Mouse (Mus musculus) fat pad, adult 2 months (tissue): Measurements from ENCODE around the gene Iqck.

Experiments used
- DNase-seq: peaks from one replicate; pipeline ENCODE4 v3.0.0-alpha.2; 2011; ENCODE audit warnings: low read depth, low spot score; ENCODE audit errors: extremely low read depth

Gene Iqck

DNA sequence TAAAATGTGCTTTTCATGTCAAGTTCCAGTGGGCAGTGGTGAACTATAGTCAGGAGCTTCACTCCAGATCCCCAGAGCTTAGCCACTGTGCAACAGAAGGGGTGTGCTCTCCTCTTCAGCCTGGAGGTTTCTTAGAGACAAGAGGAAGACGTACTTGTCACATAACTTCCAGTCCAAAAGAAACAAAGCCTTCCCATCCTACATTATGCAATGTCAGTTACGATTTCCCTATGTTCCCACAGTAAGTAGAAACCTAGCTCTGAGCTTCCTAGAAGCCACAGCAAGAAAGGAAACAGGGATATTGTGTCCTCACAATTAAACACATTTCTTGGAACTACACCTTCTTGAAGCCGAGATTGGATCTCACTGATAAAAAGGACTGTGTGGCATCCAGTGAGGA, 91.7 kb downstream of the Iqck start:
- peak; percentile 100 for DNase-seq

- peak; percentile 80 for DNase-seq
Measured at GRCm38 (mm10) chr7:118948677-118949282, 93.2 kb downstream of the Iqck start.

- DNase-seq, result no peak
Measured at GRCm38 (mm10) chr7:118949749-118950148, 94.2 kb downstream of the Iqck start.

- DNase-seq, result no peak
Measured at GRCm38 (mm10) chr7:118953626-118954282, 98.2 kb downstream of the Iqck start.

GRCm38 (mm10) chr7:118954968-118955367, 99.4 kb downstream of the Iqck start:
- DNase-seq, result no peak

DNA sequence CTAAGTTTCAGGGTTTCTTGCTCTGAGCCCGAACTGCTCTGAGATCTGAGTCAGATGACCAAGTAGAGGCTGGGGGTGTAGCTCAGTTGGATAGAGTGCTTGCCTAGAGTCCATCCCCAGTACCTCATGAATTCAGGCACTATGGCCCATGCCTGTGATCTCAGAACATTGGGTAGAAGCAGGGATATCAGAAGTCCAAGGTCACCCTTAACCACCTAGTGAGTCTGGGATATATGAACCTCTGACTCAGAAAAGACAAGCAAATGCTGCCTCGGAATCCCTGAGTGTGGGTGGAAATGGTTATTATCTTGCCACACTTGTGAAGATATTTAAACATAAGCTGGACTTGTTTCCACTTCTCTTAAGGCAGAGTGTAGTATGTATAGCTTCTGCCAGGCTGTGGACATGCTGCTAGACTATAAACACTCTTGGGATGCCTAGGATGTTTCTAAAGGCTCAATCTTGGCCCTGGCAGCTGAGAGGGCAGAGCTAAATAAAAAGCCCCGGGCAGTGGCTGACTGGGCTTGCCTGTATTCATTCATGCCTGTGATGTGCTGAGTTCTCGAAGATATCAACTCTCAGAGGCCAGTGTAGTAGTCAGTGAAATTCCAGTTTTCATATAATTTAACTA, 101.2 kb downstream of the Iqck start:
- DNase-seq, result no peak

DNA sequence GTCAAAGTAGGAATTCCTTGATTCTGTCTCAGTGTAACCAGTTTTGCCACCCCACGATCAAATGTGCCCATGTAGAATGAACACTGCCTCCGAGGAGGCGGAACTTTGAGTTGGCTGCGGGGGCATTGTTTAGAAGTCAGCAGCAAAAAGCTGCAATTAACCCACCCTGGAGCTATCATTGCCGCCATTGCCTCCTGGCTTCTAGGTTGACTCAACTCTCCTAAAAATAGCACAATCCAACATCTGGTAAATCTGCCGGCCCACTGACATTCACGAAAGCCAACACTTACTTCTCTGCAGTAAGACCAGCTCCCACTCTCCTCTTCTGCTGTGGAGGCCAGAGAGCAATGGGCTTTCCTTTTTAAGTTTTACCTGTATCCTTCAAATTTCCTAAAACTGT, 103.7 kb downstream of the Iqck start:
- DNase-seq, result no peak

GRCm38 (mm10) chr7:118964777-118965176, 109.2 kb downstream of the Iqck start:
- DNase-seq, result no peak

DNA sequence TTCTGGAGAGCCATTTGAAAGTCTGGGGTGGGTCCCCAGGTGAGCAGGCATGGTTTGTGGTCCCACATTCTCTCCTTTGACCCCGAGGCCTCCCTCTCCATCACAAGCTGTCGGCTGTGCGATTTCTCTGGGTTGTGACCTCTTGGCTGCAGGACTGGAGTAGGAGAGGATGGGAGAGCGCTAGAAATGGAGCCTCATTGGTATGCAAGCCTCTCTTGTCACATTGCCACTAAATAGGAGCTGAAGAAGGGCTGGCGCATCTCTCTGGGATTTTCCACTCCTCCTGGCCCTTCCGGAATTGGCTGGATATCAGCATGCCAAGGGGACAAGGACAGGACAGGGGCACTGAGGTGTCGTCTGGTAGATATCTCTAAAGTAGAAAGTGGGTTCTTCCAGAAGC, 109.6 kb downstream of the Iqck start:
- DNase-seq, result no peak

- DNase-seq, result no peak
Measured at GRCm38 (mm10) chr7:118968870-118969269, 113.3 kb downstream of the Iqck start.

GRCm38 (mm10) chr7:118971499-118971898, 115.9 kb downstream of the Iqck start:
- no peak for DNase-seq

- no peak for DNase-seq
Measured at GRCm38 (mm10) chr7:118972306-118972705, 116.8 kb downstream of the Iqck start.

DNA sequence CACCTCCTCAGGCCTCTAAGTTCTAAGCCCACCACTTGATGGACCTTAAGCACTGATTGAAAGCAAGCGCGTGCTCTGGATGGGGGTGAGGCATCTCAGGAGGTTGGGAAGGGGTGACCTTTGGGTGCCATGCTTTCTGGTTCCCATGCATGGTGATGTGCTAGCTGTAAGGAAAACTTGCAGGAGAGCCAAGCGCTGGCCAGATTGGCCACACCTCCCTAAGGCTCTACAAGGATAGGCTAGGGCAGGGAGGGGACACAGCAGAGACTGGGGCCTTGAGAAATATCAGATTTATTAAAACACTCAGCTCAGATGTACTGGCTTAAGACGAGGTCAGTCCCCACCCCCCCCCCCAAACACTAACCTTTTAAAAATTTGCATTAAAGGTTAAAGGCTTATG, 117.8 kb downstream of the Iqck start:
- DNase-seq, result no peak

DNA sequence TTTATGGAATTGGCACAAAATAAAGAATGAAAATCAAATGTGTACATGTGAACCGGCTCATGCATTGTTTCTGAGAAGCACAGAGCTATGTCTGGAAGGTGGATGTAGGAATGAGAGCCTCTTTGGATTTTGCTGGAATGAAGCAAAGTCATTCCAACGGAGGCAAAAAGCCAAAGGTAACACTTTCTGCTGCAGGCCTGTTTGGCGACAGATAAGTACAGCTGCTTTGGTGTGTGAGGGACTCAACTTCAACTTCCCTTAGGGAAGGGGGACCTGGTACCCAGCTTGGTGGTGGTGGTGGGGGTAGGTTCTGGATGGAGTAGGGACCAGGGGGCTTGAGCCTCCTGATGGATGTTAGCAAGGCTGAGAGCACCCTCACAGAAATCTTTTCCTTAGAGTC, 120.3 kb downstream of the Iqck start:
- no peak for DNase-seq

- DNase-seq, result no peak
Measured at GRCm38 (mm10) chr7:118976414-118977166, 121.0 kb downstream of the Iqck start.

- DNase-seq, result no peak
Measured at GRCm38 (mm10) chr7:118977167-118977543, 121.6 kb downstream of the Iqck start.

- DNase-seq, result no peak
Measured at GRCm38 (mm10) chr7:118979121-118979520, 123.6 kb downstream of the Iqck start.

DNA sequence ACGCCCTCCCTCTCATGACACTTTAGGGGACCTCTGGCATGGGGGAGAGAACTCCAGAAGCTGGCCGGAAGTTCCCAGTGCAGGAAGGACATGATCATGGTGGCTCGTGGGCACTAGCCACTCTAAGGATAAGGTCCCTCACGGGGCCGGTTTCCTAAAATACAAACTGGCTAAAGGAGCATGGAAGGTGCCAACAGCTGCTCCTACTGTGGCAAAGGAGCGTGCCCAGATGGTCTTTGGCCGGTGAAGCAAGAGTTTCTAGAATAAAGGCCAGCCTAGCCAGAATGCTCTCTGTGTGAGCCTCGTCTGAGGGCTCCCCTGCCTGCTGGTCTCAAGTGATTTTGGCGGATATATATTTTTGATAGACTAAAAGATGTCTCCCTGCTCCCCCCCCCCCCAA, 124.2 kb downstream of the Iqck start:
- DNase-seq, result no peak

- no peak for DNase-seq
Measured at GRCm38 (mm10) chr7:118981346-118981745, 125.8 kb downstream of the Iqck start.

GRCm38 (mm10) chr7:118981831-118982230, 126.3 kb downstream of the Iqck start:
- no peak for DNase-seq

GRCm38 (mm10) chr7:118982586-118982985, 127.0 kb downstream of the Iqck start:
- no peak for DNase-seq

DNA sequence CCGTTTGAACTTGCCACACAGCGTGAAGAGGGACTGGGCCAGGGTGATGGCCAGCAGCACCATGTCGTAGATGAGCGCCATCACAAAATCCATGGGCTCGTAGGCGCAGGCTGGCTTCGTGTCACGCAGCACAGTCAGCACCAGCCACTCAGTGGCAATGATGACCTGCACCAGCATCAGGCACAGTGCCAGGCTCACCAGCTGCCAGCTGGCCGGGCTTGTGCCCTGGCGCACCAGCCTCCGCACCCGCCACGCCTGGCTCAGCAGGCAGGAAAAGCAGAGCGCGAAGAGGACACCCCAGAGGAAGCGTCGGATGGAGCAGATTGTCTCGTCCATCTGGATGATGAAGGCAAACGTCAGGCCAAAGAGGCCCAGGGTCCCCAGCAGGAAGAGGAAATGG, 128.4 kb downstream of the Iqck start:
- no peak for DNase-seq
